30 mouse cellular contexts compared by ENCODE assay signal in genomic region chr10:114852688-114853087, GRCm38 (mm10). TPM values are rescaled to one million over a fixed set of nuclear protein-coding genes. Genes with fewer than 3 reads are reported as not detected.
A peak's percentile ranks its signal among the peaks of the same experiment; 100 is the strongest.
DNase-seq lines count a peak whose midpoint lies in the region; ATAC-seq and TF ChIP-seq lines count a peak whose summit lies in the region.
"Had no signal": no experiment of that assay in that cellular context is flagged by ENCODE, and none has a peak within 500 bp of the region (broad histone marks: within the 10 kb centered on the region; RNA-seq: fewer than 3 reads in every experiment).

No protein-coding gene starts in this region.

- no peak overlapping the region for H3K9ac ChIP-seq in embryonic facial prominence, embryonic 14.5 days (ENCODE audit: low read depth, low read length)
- H3K9ac ChIP-seq in limb, embryonic 14.5 days (ENCODE audit: low read depth, low read length, severe bottlenecking): no peak overlapping the region
- H3K9ac ChIP-seq in limb, embryonic 15.5 days: no peak overlapping the region
- H3K9ac ChIP-seq: embryonic facial prominence, embryonic 12.5 days; embryonic facial prominence, embryonic 15.5 days; forebrain, embryonic 12.5 days had no signal

- peak; percentile 59 for DNase-seq in embryonic facial prominence, embryonic 14.5 days (ENCODE audit: low spot score)
- no peak for DNase-seq in embryonic facial prominence, embryonic 10.5 days (ENCODE audit: low spot score)
- DNase-seq in limb, embryonic 14.5 days (ENCODE audit: low spot score): peak; percentile 57
- no peak for DNase-seq in limb, embryonic 10.5 days (ENCODE audit: low spot score)
- DNase-seq in R1 (ENCODE audit: low read depth, low spot score): peak; percentile 22
- no peak for DNase-seq in urinary bladder, postnatal 25 days (ENCODE audit: low spot score)
- DNase-seq in thymus, postnatal 14 days: no peak
- DNase-seq: adrenal gland, adult 2 months; adrenal gland, postnatal 10 days; adrenal gland, postnatal 25 days; B cell, adult 2 months; cerebellum, adult 11 months; cerebellum, adult 18-20 months; cerebellum, adult 8-10 months; cerebellum, adult 9-11 months; cerebellum, postnatal 14 days; cerebellum, postnatal 36 days; embryo, embryonic 11 days had no signal

- no peak overlapping the region for H3K27ac ChIP-seq in embryonic facial prominence, embryonic 14.5 days (replicated peaks; ENCODE audit: low read depth, low read length)
- H3K27ac ChIP-seq in embryonic facial prominence, embryonic 10.5 days (replicated peaks): no peak overlapping the region
- H3K27ac ChIP-seq in limb, embryonic 14.5 days (replicated peaks; ENCODE audit: low read depth, low read length): no peak overlapping the region
- H3K27ac ChIP-seq in limb, embryonic 10.5 days: no peak overlapping the region
- H3K27ac ChIP-seq in limb, embryonic 15.5 days: peak overlapping the region; percentile 43; the same call in 1 of the 2 replicates
- H3K27ac ChIP-seq: embryonic facial prominence, embryonic 12.5 days; embryonic facial prominence, embryonic 15.5 days; forebrain, embryonic 10.5 days; forebrain, embryonic 12.5 days had no signal

- H3K27me3 ChIP-seq in embryonic facial prominence, embryonic 14.5 days (replicated peaks; ENCODE audit: control insufficient read depth, insufficient read depth, low read length): no peaks in the 10 kb centered on the region
- H3K27me3 ChIP-seq in embryonic facial prominence, embryonic 10.5 days (replicated peaks; ENCODE audit: low read depth, poor library complexity, severe bottlenecking): no peaks in the 10 kb centered on the region
- no peaks in the 10 kb centered on the region for H3K27me3 ChIP-seq in limb, embryonic 14.5 days (ENCODE audit: control insufficient read depth, insufficient read depth, low read length)
- H3K27me3 ChIP-seq in limb, embryonic 10.5 days (ENCODE audit: low read depth, poor library complexity, severe bottlenecking): no peaks in the 10 kb centered on the region
- H3K27me3 ChIP-seq in limb, embryonic 15.5 days: no peaks in the 10 kb centered on the region
- H3K27me3 ChIP-seq: CH12.LX; embryonic facial prominence, embryonic 12.5 days; embryonic facial prominence, embryonic 15.5 days; forebrain, embryonic 12.5 days; Patski had no signal

- H3K4me3 ChIP-seq in embryonic facial prominence, embryonic 14.5 days (ENCODE audit: low read depth, low read length): no peak overlapping the region
- no peak overlapping the region for H3K4me3 ChIP-seq in embryonic facial prominence, embryonic 10.5 days
- H3K4me3 ChIP-seq in limb, embryonic 14.5 days (replicated peaks; ENCODE audit: low read length): no peak overlapping the region
- H3K4me3 ChIP-seq in limb, embryonic 10.5 days: no peak overlapping the region
- no peak overlapping the region for H3K4me3 ChIP-seq in limb, embryonic 15.5 days
- H3K4me3 ChIP-seq: embryonic facial prominence, embryonic 12.5 days; embryonic facial prominence, embryonic 15.5 days; erythroblast, embryonic 14.5 days; forebrain, embryonic 10.5 days; forebrain, embryonic 12.5 days had no signal

- peaks cover 9% of the 10 kb centered on the region; the same call in 1 of the 2 replicates for H3K9me3 ChIP-seq in embryonic facial prominence, embryonic 14.5 days (ENCODE audit: control insufficient read depth, low read length)
- no peaks in the 10 kb centered on the region for H3K9me3 ChIP-seq in embryonic facial prominence, embryonic 10.5 days
- H3K9me3 ChIP-seq in limb, embryonic 14.5 days (ENCODE audit: control insufficient read depth, low read length): no peaks in the 10 kb centered on the region
- H3K9me3 ChIP-seq in limb, embryonic 10.5 days (replicated peaks): no peaks in the 10 kb centered on the region
- peaks cover 4% of the 10 kb centered on the region; the same call in 1 of the 2 replicates for H3K9me3 ChIP-seq in limb, embryonic 15.5 days
- H3K9me3 ChIP-seq: forebrain, embryonic 12.5 days had no signal

- no peaks in the 10 kb centered on the region for H3K4me1 ChIP-seq in embryonic facial prominence, embryonic 14.5 days (ENCODE audit: control insufficient read depth, insufficient read depth, low read length)
- no peaks in the 10 kb centered on the region for H3K4me1 ChIP-seq in embryonic facial prominence, embryonic 10.5 days
- 0 out of 2 replicates have a peak, but pooled peaks cover 4% of the 10 kb centered on the region for H3K4me1 ChIP-seq in limb, embryonic 14.5 days (ENCODE audit: control insufficient read depth, insufficient read depth, low read length)
- H3K4me1 ChIP-seq in limb, embryonic 10.5 days: no peaks in the 10 kb centered on the region
- no peaks in the 10 kb centered on the region for H3K4me1 ChIP-seq in limb, embryonic 15.5 days
- H3K4me1 ChIP-seq: embryonic facial prominence, embryonic 12.5 days; embryonic facial prominence, embryonic 15.5 days; forebrain, embryonic 10.5 days; forebrain, embryonic 12.5 days had no signal

- ATAC-seq in embryonic facial prominence, embryonic 14.5 days (ENCODE audit: low read depth): no peak
- ATAC-seq in limb, embryonic 14.5 days (ENCODE audit: low FRiP score, low read depth): no peak
- no peak for ATAC-seq in limb, embryonic 15.5 days (ENCODE audit: insufficient number of reproducible peaks, low FRiP score, low TSS enrichment, low read depth)
- ATAC-seq: activated CD4-positive, CD25-positive, alpha-beta regulatory T cell, adult 4 months; CD4-positive, CD25-positive, alpha-beta regulatory T cell, adult 4 months; forebrain, embryonic 14.5 days; forebrain, embryonic 16.5 days; Patski had no signal

- TF ChIP-seq POLR2A in limb, embryonic 14.5 days (IDR thresholded peaks at IDR 0.05; ENCODE audit: borderline replicate concordance, extremely low read depth, insufficient read depth, insufficient read length): no peak

- H3K36me3 ChIP-seq in embryonic facial prominence, embryonic 14.5 days (ENCODE audit: control insufficient read depth, insufficient read depth, low read length): no peaks in the 10 kb centered on the region
- no peaks in the 10 kb centered on the region for H3K36me3 ChIP-seq in embryonic facial prominence, embryonic 10.5 days (replicated peaks)
- H3K36me3 ChIP-seq in limb, embryonic 14.5 days (ENCODE audit: control insufficient read depth, insufficient read depth, low read length): no peaks in the 10 kb centered on the region
- no peaks in the 10 kb centered on the region for H3K36me3 ChIP-seq in limb, embryonic 10.5 days
- H3K36me3 ChIP-seq in limb, embryonic 15.5 days: no peaks in the 10 kb centered on the region
- H3K36me3 ChIP-seq: embryonic facial prominence, embryonic 12.5 days; embryonic facial prominence, embryonic 15.5 days; forebrain, embryonic 10.5 days; forebrain, embryonic 12.5 days had no signal

- no peak overlapping the region for H3K4me2 ChIP-seq in embryonic facial prominence, embryonic 14.5 days (ENCODE audit: low read depth, low read length)
- no peak overlapping the region for H3K4me2 ChIP-seq in limb, embryonic 14.5 days (replicated peaks; ENCODE audit: low read depth, low read length, severe bottlenecking)
- H3K4me2 ChIP-seq in limb, embryonic 15.5 days: no peak overlapping the region
- H3K4me2 ChIP-seq: embryonic facial prominence, embryonic 12.5 days; embryonic facial prominence, embryonic 15.5 days; forebrain, embryonic 12.5 days had no signal

RNA-seq across cellular contexts. Expression of gene Trhde, which starts 50.6 kb away (rescaled TPM):
- polyA plus RNA-seq in embryonic facial prominence, embryonic 14.5 days (2014; fragmentation: Nextera tagmentation; extraction: Ambion mirVana): 0.99 and 1.8 TPM in 2 replicates
- 1.0 and 1.5 TPM in 2 replicates for polyA plus RNA-seq in embryonic facial prominence, embryonic 10.5 days (2016; fragmentation: Nextera tagmentation; extraction: Ambion mirVana)
- polyA plus RNA-seq in limb, embryonic 14.5 days (2012; rRNA removed): 2.0 TPM in 2 replicates
- polyA plus RNA-seq in limb, embryonic 14.5 days (2014; fragmentation: Nextera tagmentation; extraction: Ambion mirVana): 2.4 and 3.3 TPM in 2 replicates
- polyA plus RNA-seq in limb, embryonic 10.5 days (2016; fragmentation: Nextera tagmentation; extraction: Ambion mirVana): 0.18 and 0.26 TPM in 2 replicates
- 1.4 and 2.3 TPM in 2 replicates for polyA plus RNA-seq in limb, embryonic 15.5 days (2015; fragmentation: Nextera tagmentation; extraction: Ambion mirVana)
- polyA plus RNA-seq: activated CD4-positive, CD25-positive, alpha-beta regulatory T cell, adult 4 months; CD4-positive, CD25-positive, alpha-beta regulatory T cell, adult 4 months; erythroblast, embryonic 14.5 days; Patski had no signal

Comparison
In these comparisons a context has a peak if more than half of its experiments do, and no peak if none do; other contexts are left out.
1. DNase-seq: peak in embryonic facial prominence, embryonic 14.5 days (single experiment), limb, embryonic 14.5 days (single experiment) and R1 (single experiment); none in embryonic facial prominence, embryonic 10.5 days (single experiment), limb, embryonic 10.5 days (single experiment), urinary bladder, postnatal 25 days (single experiment) and thymus, postnatal 14 days (single experiment).